Mouse (Mus musculus) embryonic facial prominence, embryonic 10.5 days (tissue): ENCODE data around the gene Kdelc2. TPM values are rescaled to one million over a fixed set of nuclear protein-coding genes. Genes with fewer than 3 reads are reported as not detected.

Source experiments
- DNase-seq: peaks from one replicate; pipeline ENCODE4 v3.0.0-alpha.2; 2017; ENCODE audit warnings: low spot score
- H3K27ac ChIP-seq: fragments of 300-500 bp; sonication (generic); replicated peaks from 2 replicates; pipeline ENCODE4 v1.5.1; 2016; ENCODE audit warnings: mild to moderate bottlenecking
- H3K27me3 ChIP-seq: fragments of 300-500 bp; sonication (generic); replicated peaks from 2 replicates; pipeline ENCODE4 v1.6.1; 2016; ENCODE audit warnings: low read depth, mild to moderate bottlenecking; ENCODE audit not compliant: poor library complexity, severe bottlenecking
- H3K36me3 ChIP-seq: fragments of 300-500 bp; sonication (generic); replicated peaks from 2 replicates; pipeline ENCODE4 v1.6.1; 2016; ENCODE audit warnings: mild to moderate bottlenecking, moderate library complexity
- H3K4me1 ChIP-seq: fragments of 300-500 bp; sonication (generic); 2 replicates; pipeline ENCODE4 v1.6.1; 2016
- H3K4me3 ChIP-seq: fragments of 300-500 bp; sonication (generic); 2 replicates; pipeline ENCODE4 v1.5.1; 2016; ENCODE audit warnings: mild to moderate bottlenecking, moderate library complexity
- H3K9me3 ChIP-seq: fragments of 300-500 bp; sonication (generic); 2 replicates; pipeline ENCODE4 v1.6.1; 2016; ENCODE audit warnings: mild to moderate bottlenecking
- WGBS: fragments of 180-500 bp; shearing (Covaris S2); methylation state at CpG from one replicate; pipeline ENCODE4 v1.1.7; 2016; 5-methylcytosine and 5-hydroxymethylcytosine counted together
- polyA plus RNA-seq: library from polyadenylated mRNA; unstranded; fragments of >200 nt; fragmentation: Nextera tagmentation; extraction: Ambion mirVana; gene quantifications from 2 replicates; pipeline ENCODE4 v1.2.1, GENCODE M21; 2016

Kdelc2 gene
- 9.7 and 10.3 TPM in 2 replicates for polyA plus RNA-seq

- Histone ChIP-seq H3K27ac (peak within 1 kb of the TSS; percentile 98), H3K9me3 (no peaks in the 10 kb centered on the region), H3K27me3 (no peaks in the 10 kb centered on the region), H3K4me3 (peak within 1 kb of the TSS; percentile 87), H3K36me3 (no peaks in the 10 kb centered on the region), H3K4me1 (peaks cover 9% of the 10 kb centered on the region)
- under 1% methylated on average over 75 of the region's 75 CpGs for WGBS
- DNase-seq, result peak; percentile 90
Measured at GRCm38 (mm10) chr9:53383951-53384866, at the start of gene Kdelc2. TSS of gene Kdelc2 (plus strand) at chr9:53384025.

DNA sequence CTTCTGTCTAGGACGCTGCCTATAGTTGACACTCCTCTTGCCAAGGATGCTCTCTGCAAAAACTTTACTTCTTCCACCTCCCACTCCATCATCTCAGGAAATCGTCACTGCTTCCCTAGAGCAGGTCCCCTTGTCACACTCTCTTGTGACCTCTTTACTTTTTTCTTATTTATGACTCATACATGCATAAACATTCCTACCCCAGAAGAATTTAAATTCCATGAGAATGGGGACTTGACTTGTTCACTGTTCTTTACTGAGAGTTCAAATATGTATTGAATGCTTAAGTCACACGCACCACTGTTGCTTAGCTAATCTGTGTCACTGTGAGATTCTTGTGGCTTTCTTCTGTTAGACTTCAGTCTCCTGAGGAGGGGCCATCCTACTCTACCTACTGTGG lies 48.7 kb upstream of the Kdelc2 start:
- Histone ChIP-seq H3K36me3 (no peaks in the 10 kb centered on the region), H3K27me3 (no peaks in the 10 kb centered on the region), H3K27ac (no peak overlapping the region), H3K4me1 (no peaks in the 10 kb centered on the region), H3K4me3 (no peak overlapping the region), H3K9me3 (peaks cover 11% of the 10 kb centered on the region)
- WGBS, result 87% methylated on average over 3 of the region's 3 CpGs
- DNase-seq, result no peak

- Histone ChIP-seq H3K27ac (no peak overlapping the region), H3K4me1 (peaks cover 9% of the 10 kb centered on the region), H3K9me3 (no peaks in the 10 kb centered on the region), H3K27me3 (peaks cover 16% of the 10 kb centered on the region), H3K4me3 (no peak overlapping the region), H3K36me3 (no peaks in the 10 kb centered on the region)
- 80% methylated on average over 7 of the region's 7 CpGs for WGBS
- DNase-seq, result no peak
Measured at GRCm38 (mm10) chr9:53339603-53340002, 44.2 kb upstream of the Kdelc2 start.

DNA sequence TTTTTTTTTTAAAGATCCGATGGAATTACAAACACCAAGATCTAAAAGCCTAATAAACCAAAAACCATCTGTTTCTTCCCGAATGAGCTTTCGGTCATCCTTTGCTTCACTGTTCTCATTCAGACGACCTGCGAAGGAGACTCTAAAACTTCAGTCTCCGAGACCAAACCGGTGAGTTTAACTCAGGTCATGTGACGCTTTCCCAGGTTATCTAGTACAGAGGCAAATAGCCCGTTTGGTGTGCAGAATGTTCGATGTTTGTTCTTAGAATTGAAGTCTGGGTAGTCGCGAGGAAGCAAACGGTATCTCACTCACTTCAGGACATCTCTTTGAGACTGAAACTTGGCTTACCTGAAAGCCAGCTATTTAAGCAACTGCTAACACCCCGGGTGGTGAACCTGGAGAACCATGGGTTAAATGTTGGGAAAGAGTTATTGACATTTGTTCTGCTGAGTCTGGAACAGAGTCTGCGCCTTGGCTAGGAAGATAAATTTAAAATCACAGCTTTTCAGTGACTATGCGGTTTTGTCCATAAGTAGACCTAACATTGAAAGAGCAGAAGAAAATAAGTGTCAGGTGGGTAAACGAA lies 43.4 kb upstream of the Kdelc2 start:
- no peaks in the 10 kb centered on the region for H3K36me3 ChIP-seq
- no peak for DNase-seq
- H3K4me3 ChIP-seq, result peak overlapping the region; percentile 54
- peaks cover 16% of the 10 kb centered on the region for H3K27me3 ChIP-seq
- H3K9me3 ChIP-seq, result no peaks in the 10 kb centered on the region
- peaks cover 9% of the 10 kb centered on the region for H3K4me1 ChIP-seq
- no peak overlapping the region for H3K27ac ChIP-seq
- 51% methylated on average over 17 of the region's 17 CpGs for WGBS

DNA sequence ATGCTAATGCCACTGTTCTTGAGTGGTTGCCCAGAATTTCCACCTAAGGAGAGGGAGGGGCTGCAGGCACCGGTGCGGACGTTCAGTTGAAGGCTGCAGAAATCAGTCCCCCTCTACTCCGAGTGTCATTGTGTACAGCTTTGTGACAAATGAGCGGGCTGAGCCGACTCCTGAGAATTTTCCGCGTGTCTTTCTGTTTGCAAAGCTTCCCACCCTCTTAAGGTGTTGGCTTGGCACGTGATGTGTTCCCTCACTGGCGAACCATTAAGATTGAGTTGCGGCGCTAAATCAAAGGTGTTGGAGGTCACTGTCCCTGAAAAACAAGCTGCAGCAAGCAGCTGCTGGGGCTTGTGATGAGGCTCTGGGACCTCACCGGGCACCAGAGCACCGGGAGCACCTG lies 42.9 kb upstream of the Kdelc2 start:
- 16% methylated on average over 14 of the region's 14 CpGs for WGBS

DNA sequence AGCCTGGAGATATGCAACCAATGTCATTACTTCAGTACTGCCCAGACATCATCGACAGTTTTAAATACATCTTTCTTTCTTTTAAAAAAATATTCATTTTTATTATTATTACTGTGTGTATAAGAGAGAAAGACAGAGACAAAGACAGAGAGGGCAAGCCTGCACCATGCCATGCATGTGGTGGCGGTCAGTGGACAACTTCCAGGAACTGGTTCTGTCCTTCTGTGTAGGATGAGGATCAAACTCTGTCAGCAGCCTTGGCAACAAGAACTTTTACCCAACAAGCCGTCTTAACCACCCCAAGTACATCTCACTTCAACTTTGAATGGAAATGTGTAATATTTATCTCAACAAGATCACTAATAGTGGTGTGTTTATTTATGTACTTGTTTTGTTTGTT lies 41.8 kb upstream of the Kdelc2 start:
- H3K4me3 ChIP-seq, result no peak overlapping the region
- H3K36me3 ChIP-seq, result no peaks in the 10 kb centered on the region
- no peak overlapping the region for H3K27ac ChIP-seq
- peaks cover 9% of the 10 kb centered on the region for H3K4me1 ChIP-seq
- DNase-seq, result no peak
- H3K9me3 ChIP-seq, result no peaks in the 10 kb centered on the region
- WGBS, result 84% methylated on average over 3 of the region's 3 CpGs
- H3K27me3 ChIP-seq, result peaks cover 16% of the 10 kb centered on the region

More for the DNA sequence above, 42.9 kb upstream of the Kdelc2 start:
- Histone ChIP-seq H3K27ac (no peak overlapping the region; the same call in 1 of the 2 replicates), H3K27me3 (peaks cover 16% of the 10 kb centered on the region), H3K36me3 (no peaks in the 10 kb centered on the region), H3K4me1 (peaks cover 9% of the 10 kb centered on the region), H3K9me3 (no peaks in the 10 kb centered on the region), H3K4me3 (peak overlapping the region; percentile 54)
- DNase-seq, result peak; percentile 42

GRCm38 (mm10) chr9:53344646-53345432 lies 39.0 kb upstream of the Kdelc2 start:
- H3K9me3 ChIP-seq, result no peaks in the 10 kb centered on the region
- 93% methylated on average over 9 of the region's 9 CpGs for WGBS
- H3K27me3 ChIP-seq, result peaks cover 16% of the 10 kb centered on the region
- H3K36me3 ChIP-seq, result no peaks in the 10 kb centered on the region
- H3K4me1 ChIP-seq, result peaks cover 9% of the 10 kb centered on the region
- no peak overlapping the region for H3K4me3 ChIP-seq
- H3K27ac ChIP-seq, result no peak overlapping the region
- DNase-seq, result no peak

DNA sequence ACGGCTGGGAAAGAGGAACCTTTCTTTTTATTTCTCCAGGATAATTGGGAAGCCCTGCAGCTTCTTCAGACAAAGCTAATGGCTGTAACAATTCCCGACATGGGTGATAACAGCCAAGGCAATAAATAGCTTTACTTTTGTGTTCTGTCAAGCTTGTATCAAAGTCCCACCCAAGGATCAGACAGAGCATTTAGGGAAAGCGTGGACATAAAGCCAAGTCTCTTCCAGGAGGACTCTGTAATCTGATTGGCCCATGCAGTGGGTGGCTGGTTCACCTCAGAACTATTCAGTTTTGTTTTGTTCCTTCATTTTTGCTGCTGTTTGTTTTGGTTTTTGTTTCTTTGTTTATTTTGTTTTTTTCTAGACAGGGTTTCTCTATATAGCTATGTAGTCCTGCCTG lies 38.1 kb upstream of the Kdelc2 start:
- no peak overlapping the region for H3K4me3 ChIP-seq
- H3K27ac ChIP-seq, result no peak overlapping the region
- no peaks in the 10 kb centered on the region for H3K36me3 ChIP-seq
- WGBS, result 80% methylated on average over 3 of the region's 3 CpGs
- DNase-seq, result no peak
- H3K9me3 ChIP-seq, result no peaks in the 10 kb centered on the region
- H3K27me3 ChIP-seq, result peaks cover 11% of the 10 kb centered on the region
- peaks cover 5% of the 10 kb centered on the region for H3K4me1 ChIP-seq

DNA sequence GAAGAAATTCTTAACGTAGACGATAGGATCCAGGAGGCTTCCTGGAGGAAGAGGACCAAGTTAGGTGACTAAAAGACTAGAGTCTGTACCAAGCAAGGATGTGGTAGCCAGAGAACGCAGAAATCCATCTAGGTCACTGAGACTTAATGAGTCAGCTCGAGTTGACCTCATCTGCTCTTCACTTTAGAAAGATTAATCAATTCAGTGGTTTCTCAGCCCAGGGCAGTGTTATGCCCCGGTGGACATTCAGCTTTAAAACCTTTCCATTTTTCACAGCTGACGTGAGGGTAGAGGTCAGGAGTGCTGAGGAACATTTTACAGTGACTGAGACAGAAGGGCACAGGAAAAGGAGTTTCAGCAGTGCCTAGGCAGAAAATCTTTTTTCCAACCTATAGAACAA lies 37.4 kb upstream of the Kdelc2 start:
- Histone ChIP-seq H3K36me3 (no peaks in the 10 kb centered on the region), H3K27me3 (peaks cover 6% of the 10 kb centered on the region), H3K9me3 (no peaks in the 10 kb centered on the region), H3K4me3 (no peak overlapping the region), H3K27ac (no peak overlapping the region), H3K4me1 (no peaks in the 10 kb centered on the region)
- DNase-seq, result no peak
- WGBS, result 77% methylated on average over 6 of the region's 6 CpGs

- no peaks in the 10 kb centered on the region for H3K9me3 ChIP-seq
- H3K27me3 ChIP-seq, result no peaks in the 10 kb centered on the region
- H3K4me1 ChIP-seq, result no peaks in the 10 kb centered on the region
- H3K4me3 ChIP-seq, result no peak overlapping the region
- H3K27ac ChIP-seq, result no peak overlapping the region
- whole genome bisulfite sequencing, result 81% methylated on average over 1 of the region's 1 CpGs
- no peak for DNase-seq
- no peaks in the 10 kb centered on the region for H3K36me3 ChIP-seq
Measured at GRCm38 (mm10) chr9:53349211-53349610, 34.6 kb upstream of the Kdelc2 start.

DNA sequence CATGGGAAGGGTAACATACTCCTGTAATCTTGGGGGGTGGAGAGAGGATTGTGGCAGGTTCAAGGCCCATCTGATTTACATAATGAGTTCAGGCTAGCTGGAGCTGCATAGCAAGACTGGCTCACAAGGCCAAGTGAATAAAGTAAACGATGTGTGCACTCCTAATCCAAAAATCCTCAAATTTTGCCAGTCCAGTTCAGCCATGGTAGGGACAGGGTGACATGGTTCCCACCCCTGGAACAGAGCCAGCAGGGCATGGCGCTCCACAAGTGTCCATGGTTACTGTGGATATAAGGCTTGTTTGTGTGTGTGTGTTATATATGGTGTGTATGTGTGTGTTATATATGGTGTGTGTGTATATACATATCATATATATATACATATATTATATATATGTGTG lies 33.5 kb upstream of the Kdelc2 start:
- Histone ChIP-seq H3K27ac (no peak overlapping the region), H3K36me3 (no peaks in the 10 kb centered on the region), H3K4me1 (no peaks in the 10 kb centered on the region), H3K4me3 (no peak overlapping the region), H3K9me3 (no peaks in the 10 kb centered on the region), H3K27me3 (no peaks in the 10 kb centered on the region)
- WGBS, result 89% methylated on average over 2 of the region's 2 CpGs
- no peak for DNase-seq

GRCm38 (mm10) chr9:53351899-53352298 lies 31.9 kb upstream of the Kdelc2 start:
- Histone ChIP-seq H3K36me3 (no peaks in the 10 kb centered on the region), H3K9me3 (no peaks in the 10 kb centered on the region), H3K27ac (no peak overlapping the region), H3K27me3 (no peaks in the 10 kb centered on the region), H3K4me1 (peaks cover 4% of the 10 kb centered on the region; the same call in 1 of the 2 replicates), H3K4me3 (no peak overlapping the region)
- 90% methylated on average over 6 of the region's 6 CpGs for WGBS
- DNase-seq, result no peak
